Mouse (Mus musculus) macrophage (primary cell): ENCODE measurements around the gene Man2a1. TPM values are rescaled to one million over a fixed set of nuclear protein-coding genes. Genes with fewer than 3 reads are reported as not detected.

ENCODE experiments used
- H3K27ac ChIP-seq: fragments of 350-480 bp; formaldehyde crosslinking; 2 replicates; pipeline ENCODE4 v1.9.0; 2021
- H3K36me3 ChIP-seq: fragments of 350-480 bp; formaldehyde crosslinking; 2 replicates; pipeline ENCODE4 v1.9.0; 2021; ENCODE audit errors: inconsistent target
- H3K4me3 ChIP-seq: fragments of 350-480 bp; formaldehyde crosslinking; 2 replicates; pipeline ENCODE4 v1.9.0; 2021; ENCODE audit errors: inconsistent target
- H3K79me2 ChIP-seq: fragments of 350-480 bp; formaldehyde crosslinking; 2 replicates; pipeline ENCODE4 v1.9.0; 2021; ENCODE audit errors: inconsistent target
- WGBS: methylation state at CpG from one replicate; pipeline ENCODE4 v1.1.7; 2026; ENCODE audit warnings: inconsistent platforms; ENCODE audit not compliant: missing documents; 5-methylcytosine and 5-hydroxymethylcytosine counted together
- polyA plus RNA-seq: library from polyadenylated mRNA; stranded (reverse); fragments of 250-400 nt; gene quantifications from 3 replicates; pipeline ENCODE4 v1.2.4, GENCODE M21; 2018; ENCODE audit warnings: inconsistent platforms

Gene Man2a1
- polyA plus RNA-seq, 1 experiment from 2014 or later, result 83.0 TPM

DNA sequence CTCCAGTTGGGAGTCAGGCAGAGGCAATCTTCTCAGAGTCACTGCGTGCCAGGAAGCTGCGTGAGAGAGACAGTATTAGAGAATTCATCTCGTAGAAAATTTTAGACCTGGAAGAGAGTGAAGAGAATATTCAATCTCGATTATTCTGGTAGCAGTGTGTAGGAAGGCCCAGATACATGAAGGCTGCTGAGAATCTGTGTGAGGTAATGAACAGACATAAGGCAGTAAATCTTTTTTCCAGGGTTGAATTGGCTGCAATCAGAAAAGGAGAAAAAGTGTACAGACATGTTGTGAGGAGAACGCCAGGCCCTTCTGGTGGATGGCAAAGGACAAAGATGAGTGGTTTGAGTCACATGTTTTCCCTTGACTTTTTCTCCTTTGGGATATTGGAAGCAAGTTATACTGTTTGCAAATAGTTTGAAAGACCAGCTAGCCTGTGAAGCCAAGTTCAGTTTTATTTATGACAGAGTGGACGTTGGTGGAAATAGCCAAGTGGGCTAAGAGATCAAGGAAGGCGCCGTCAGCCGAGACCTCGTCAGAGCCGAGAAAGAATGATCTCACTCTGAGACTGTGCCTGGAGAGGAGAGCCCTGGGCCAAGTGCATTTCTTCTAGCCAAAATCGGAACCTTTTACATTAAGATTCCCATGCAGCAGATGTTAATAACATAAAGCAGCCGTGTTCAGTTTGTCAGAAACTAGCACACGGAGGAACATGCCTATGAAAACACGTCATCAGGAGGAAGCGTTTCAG lies 11.8 kb downstream of the Man2a1 start:
- H3K4me3 ChIP-seq, result no peak overlapping the region
- 97% methylated on average over 12 of the region's 16 CpGs for WGBS
- H3K36me3 ChIP-seq, result peaks cover 7% of the 10 kb centered on the region; the same call in 1 of the 2 replicates
- H3K79me2 ChIP-seq, result peaks cover 95% of the 10 kb centered on the region
- H3K27ac ChIP-seq, result no peak overlapping the region

DNA sequence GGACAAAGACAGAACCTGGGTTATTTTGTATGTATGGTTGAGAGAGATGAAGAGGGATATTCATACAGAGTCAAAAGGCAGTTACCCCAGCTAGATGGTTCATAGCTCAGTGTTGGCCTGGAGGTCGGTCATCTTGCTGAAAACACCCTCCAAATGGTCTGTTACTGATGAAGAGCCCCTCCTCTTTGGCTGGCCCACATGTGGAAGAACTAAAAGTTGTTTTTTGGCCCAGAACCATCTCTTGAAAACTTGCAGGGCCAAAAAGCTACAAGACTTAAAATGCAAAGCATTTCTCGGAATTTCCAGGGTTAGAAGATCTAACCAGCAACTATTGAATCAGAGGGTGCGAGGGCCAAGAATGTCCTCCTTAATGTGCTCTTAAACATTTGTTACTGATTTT lies 12.4 kb downstream of the Man2a1 start:
- H3K4me3 ChIP-seq, result no peak overlapping the region
- 98% methylated on average over 3 of the region's 3 CpGs for whole genome bisulfite sequencing
- H3K27ac ChIP-seq, result no peak overlapping the region
- H3K36me3 ChIP-seq, result peaks cover 7% of the 10 kb centered on the region; the same call in 1 of the 2 replicates
- H3K79me2 ChIP-seq, result peaks cover 95% of the 10 kb centered on the region

DNA sequence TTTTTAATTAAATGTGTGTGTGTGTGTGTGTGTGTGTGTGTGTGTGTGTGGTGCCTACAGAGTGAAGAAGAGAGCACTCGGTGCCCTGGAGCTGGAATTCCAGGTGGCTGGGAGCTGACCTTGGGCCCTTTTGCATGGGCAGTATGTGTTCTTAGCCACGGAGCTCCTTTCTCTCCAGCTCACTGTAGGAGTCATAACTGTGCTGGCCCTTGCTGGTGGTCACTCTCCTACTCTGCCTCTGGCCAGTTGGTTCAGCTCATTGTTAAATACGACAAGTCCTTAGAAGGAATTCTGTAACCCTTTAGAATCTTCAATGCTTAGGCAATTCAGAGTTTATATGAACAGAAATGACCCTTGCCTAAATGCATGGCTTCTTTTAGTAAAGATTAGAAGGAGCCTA lies 12.8 kb downstream of the Man2a1 start:
- no peak overlapping the region for H3K27ac ChIP-seq
- H3K4me3 ChIP-seq, result no peak overlapping the region
- peaks cover 7% of the 10 kb centered on the region; the same call in 1 of the 2 replicates for H3K36me3 ChIP-seq
- 98% methylated on average over 3 of the region's 3 CpGs for WGBS
- H3K79me2 ChIP-seq, result peaks cover 95% of the 10 kb centered on the region

DNA sequence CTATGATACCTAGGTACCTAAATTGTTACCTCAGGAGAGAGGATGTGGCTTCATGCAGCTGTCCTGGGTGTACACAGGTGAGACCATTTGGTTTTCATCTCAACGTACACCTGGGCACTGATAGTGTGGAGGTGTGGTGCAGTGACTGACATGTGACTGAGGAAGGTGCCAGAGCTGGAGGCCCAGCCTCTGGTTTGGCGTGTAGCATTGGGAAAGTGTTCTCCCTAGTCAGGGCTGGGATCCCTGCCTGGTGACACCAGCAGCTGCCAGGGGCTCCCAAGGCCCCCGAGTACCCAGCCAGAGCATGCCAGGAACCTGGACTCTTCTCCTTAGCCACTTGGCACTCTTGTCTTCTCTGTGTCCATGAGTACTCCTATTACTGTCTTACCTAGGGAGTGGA lies 14.3 kb downstream of the Man2a1 start:
- H3K79me2 ChIP-seq, result peaks cover 96% of the 10 kb centered on the region
- peaks cover 7% of the 10 kb centered on the region; the same call in 1 of the 2 replicates for H3K36me3 ChIP-seq
- H3K27ac ChIP-seq, result no peak overlapping the region
- no peak overlapping the region for H3K4me3 ChIP-seq
- 98% methylated on average over 3 of the region's 3 CpGs for WGBS

DNA sequence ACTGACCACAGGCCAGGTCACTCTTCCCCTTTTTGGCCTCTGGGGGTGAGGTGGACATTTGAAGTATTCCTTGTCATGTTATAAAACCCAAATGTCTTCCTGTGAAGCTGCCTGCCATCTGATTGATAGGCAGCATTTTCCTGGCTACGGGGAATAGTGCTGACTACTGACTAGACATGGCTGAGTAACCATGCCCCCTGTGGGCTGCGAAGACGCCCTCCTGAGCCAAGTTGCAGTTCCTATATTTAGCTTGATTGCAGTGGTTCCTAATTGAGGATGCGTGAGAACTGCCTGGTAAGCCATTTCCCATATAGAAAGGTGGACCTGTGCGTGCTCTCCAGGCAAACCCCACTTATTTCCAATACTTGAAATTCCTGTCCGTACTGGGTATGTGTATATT lies 14.9 kb downstream of the Man2a1 start:
- H3K27ac ChIP-seq, result peak overlapping the region; percentile 42
- WGBS, result 43% methylated on average over 6 of the region's 6 CpGs
- H3K36me3 ChIP-seq, result peaks cover 7% of the 10 kb centered on the region; the same call in 1 of the 2 replicates

DNA sequence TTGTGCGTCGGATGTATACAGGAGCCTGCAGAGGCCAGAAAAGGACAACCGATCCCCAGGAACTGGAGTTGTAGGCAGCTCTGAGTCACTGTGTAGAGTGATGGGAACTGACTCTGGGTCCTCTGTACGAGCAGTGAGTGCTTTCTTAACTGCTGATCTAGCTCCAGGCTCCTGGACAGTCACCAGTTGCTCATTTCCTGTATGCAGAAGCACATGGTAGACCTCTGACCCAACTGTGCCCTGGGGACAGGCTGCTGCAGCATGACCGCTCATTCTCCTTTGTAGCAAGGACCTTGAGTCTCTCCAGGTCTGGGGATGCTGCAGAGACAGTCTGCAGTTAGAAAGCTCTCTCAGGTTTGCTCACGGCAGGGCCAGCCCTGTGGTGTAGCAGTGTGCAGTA lies 15.7 kb downstream of the Man2a1 start:
- Histone ChIP-seq H3K79me2 (peaks cover 96% of the 10 kb centered on the region), H3K27ac (peak overlapping the region; percentile 42), H3K36me3 (peaks cover 7% of the 10 kb centered on the region; the same call in 1 of the 2 replicates), H3K4me3 (no peak overlapping the region)
- 69% methylated on average over 6 of the region's 6 CpGs for WGBS

More for the DNA sequence above, 14.9 kb downstream of the Man2a1 start:
- H3K4me3 ChIP-seq, result no peak overlapping the region
- peaks cover 96% of the 10 kb centered on the region for H3K79me2 ChIP-seq

DNA sequence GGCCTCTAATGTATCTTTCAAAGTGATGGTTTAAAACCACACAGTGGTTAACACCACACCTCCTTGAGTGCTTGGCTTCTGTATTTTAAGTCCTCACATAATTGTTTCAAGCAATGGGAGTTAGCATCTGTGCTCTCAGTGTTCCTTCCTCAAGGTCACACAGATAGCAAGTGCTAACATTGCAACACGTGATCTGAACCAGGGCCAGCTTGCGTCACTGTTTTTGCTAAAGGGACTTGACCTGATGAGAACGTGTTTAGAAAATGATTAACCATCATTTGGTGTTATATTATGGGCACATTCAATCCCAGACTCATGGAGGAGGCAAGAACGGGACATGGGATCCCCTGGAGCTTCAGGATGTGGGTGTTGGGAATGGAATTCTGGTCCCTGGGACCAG lies 17.3 kb downstream of the Man2a1 start:
- Histone ChIP-seq H3K79me2 (peaks cover 94% of the 10 kb centered on the region), H3K4me3 (no peak overlapping the region), H3K27ac (0 out of 2 replicates have a peak overlapping the region, but pooled peaks have one; percentile 17), H3K36me3 (no peaks in the 10 kb centered on the region; the same call in 1 of the 2 replicates)
- WGBS, result 34% methylated on average over 4 of the region's 4 CpGs

DNA sequence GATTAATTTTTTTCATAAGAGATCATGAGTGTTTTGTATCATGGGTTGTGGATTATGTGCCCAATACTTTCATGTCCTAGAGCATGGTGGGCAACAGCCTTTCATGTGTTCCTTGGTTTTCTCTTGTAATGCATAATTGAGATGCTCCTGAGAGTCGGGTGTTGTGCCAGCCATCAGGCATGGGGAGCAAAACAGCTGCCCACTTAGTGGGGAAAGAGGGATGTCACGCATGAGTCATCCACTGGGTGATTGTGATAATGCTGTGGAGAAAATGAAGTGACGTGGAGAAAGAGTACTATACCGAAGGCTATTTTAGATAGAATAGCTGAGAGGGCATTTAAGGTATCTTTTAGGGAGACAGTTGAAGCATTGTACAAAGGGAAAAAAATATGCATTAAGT lies 18.5 kb downstream of the Man2a1 start:
- no peaks in the 10 kb centered on the region for H3K36me3 ChIP-seq
- H3K27ac ChIP-seq, result no peak overlapping the region
- no peak overlapping the region for H3K4me3 ChIP-seq
- 84% methylated on average over 4 of the region's 4 CpGs for WGBS
- peaks cover 94% of the 10 kb centered on the region for H3K79me2 ChIP-seq

DNA sequence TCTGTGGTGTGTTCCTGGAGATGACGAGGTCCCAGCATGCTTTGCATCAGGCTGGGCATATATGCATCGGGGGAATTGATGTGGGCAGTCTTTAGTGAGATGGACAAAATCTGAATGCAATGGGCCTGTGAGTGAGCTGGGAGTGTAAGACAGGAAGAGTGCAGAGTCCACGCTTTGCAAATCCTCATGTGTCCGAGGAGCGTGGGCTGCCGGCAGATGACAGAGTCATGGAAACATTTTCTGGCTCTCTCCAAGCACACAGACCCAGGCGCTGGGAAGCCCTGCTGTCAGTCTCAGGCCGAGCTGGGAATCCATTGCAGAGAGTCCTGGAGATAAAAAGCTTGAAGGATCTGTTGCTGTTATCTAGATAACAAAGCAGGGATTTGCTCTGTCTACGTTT lies 19.6 kb downstream of the Man2a1 start:
- 92% methylated on average over 9 of the region's 9 CpGs for WGBS
- Histone ChIP-seq H3K36me3 (peaks cover 11% of the 10 kb centered on the region; the same call in 1 of the 2 replicates), H3K79me2 (peaks cover 89% of the 10 kb centered on the region), H3K27ac (no peak overlapping the region), H3K4me3 (no peak overlapping the region)

DNA sequence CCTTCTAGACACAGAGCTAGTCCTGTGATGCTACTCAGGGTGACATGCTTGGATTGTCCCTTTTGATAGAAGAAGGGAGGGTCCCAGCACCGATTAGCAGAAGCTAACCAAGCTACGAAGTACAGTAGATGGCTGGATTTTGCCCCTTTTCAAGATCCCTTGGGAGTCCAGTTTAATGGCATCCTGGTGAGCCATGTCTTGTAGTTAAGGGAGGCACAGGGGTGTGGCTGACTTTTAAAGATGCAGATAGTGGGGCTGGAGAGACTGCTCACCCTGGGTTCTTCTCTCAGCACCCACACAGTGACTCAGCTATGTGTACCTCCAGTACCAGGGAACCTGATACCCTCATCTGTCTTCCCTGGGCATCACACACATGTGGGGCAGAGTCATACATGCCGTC lies 20.1 kb downstream of the Man2a1 start:
- H3K27ac ChIP-seq, result no peak overlapping the region

DNA sequence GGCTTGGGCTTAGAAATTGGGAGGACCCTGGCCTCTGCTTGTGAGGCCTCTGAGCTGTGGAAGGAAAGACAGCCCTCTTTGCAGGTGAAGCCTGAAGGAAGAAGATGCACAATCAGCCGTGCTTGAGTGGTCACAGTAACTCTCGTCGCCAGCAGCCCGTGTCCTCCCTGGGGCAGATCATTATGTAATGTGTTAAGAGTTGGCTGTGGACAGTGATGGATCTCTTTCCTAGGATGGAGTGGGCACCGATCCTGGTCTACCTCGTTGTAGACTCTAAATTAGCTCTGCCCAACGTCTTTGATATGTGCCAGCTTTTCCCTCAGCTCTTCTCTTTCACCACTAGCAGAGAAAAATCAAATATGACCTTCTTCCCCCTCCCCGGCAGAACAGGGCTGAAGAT lies 20.7 kb downstream of the Man2a1 start:
- 91% methylated on average over 5 of the region's 8 CpGs for WGBS
- Histone ChIP-seq H3K27ac (no peak overlapping the region), H3K36me3 (peaks cover 21% of the 10 kb centered on the region), H3K4me3 (no peak overlapping the region), H3K79me2 (peaks cover 81% of the 10 kb centered on the region)

More for the DNA sequence above, 20.1 kb downstream of the Man2a1 start:
- H3K36me3 ChIP-seq, result peaks cover 15% of the 10 kb centered on the region; the same call in 1 of the 2 replicates
- H3K4me3 ChIP-seq, result no peak overlapping the region
- peaks cover 84% of the 10 kb centered on the region for H3K79me2 ChIP-seq
- 97% methylated on average over 3 of the region's 3 CpGs for WGBS

DNA sequence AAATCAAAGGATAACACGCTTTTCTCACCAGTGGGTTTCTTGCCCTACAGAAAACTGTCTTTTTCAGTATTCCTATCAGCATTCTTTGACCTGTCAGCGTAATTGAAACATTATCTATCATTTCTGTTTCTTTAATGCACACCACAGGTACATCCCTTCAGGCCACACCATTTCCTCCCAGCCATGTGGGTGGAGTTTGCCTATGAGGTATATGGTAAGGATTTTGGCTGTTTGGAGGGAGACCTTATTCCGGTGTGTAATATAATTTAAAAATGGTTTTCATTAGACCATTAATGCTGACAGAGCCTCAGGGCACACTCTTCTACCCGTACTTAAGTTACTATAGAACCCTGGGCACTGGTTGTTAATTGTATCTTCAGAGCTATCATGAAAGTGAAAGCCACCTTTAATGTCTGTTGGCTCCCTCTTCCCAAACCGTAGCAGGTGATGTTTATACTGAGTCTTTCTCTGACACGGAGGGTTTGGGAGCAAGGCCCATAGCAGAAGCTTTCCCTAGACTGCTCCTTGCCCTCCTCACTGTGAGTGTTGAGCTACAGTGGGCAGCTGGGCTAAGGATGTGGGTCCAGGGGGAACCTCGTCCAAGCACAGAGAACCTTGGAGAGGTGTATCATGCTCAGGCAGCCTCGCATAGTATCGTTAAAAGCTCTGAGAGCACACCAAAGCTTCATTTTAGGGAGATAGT lies 21.3 kb downstream of the Man2a1 start:
- Histone ChIP-seq H3K79me2 (peaks cover 76% of the 10 kb centered on the region), H3K36me3 (peaks cover 27% of the 10 kb centered on the region), H3K4me3 (peak overlapping the region; percentile 23; the same call in 1 of the 2 replicates), H3K27ac (peak overlapping the region; percentile 75)
- 52% methylated on average over 9 of the region's 9 CpGs for WGBS

DNA sequence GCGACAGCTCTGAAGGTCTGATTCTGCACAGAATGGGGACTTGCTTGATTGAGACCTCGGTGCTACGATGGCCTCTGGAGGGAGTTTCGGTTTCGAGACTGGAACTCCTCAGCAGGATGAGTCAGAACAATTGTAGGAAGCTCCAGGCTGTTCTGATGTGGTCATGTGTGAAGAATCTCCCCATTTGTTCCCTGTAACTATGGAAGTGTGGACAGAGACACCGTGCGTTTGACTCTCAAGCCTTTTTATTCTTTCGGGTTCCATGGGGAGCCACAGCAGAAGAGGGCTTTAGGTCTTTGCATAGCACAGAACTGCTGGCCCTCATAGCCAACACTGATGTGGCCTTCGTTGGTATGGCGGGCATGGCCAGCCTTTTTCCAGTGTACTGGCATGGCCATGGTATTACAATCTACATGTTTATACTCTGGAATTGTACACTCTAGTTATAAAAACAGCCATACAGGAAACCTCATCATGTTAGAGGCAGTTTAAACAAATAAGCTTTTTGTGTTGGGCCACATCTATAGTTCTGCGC lies 21.9 kb downstream of the Man2a1 start:
- H3K79me2 ChIP-seq, result peaks cover 70% of the 10 kb centered on the region
- peaks cover 33% of the 10 kb centered on the region for H3K36me3 ChIP-seq
- H3K4me3 ChIP-seq, result peak overlapping the region; percentile 23; the same call in 1 of the 2 replicates
- peak overlapping the region; percentile 75 for H3K27ac ChIP-seq
- WGBS, result 46% methylated on average over 11 of the region's 11 CpGs

DNA sequence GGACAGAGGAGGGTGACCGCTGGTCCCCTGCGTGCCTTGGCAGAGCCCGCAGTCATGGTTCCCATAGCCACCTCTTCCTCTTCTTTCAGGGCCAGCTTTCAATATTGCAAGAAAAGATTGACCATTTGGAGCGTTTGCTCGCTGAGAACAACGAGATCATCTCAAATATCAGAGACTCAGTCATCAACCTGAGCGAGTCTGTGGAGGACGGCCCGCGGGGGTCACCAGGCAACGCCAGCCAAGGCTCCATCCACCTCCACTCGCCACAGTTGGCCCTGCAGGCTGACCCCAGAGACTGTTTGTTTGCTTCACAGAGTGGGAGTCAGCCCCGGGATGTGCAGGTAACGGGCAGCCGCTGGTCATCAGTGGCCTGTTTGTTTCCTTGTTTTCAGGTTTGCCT lies 23.9 kb downstream of the Man2a1 start:
- Histone ChIP-seq H3K27ac (no peak overlapping the region), H3K4me3 (no peak overlapping the region), H3K36me3 (peaks cover 43% of the 10 kb centered on the region), H3K79me2 (peaks cover 50% of the 10 kb centered on the region)
- 98% methylated on average over 13 of the region's 15 CpGs for WGBS

DNA sequence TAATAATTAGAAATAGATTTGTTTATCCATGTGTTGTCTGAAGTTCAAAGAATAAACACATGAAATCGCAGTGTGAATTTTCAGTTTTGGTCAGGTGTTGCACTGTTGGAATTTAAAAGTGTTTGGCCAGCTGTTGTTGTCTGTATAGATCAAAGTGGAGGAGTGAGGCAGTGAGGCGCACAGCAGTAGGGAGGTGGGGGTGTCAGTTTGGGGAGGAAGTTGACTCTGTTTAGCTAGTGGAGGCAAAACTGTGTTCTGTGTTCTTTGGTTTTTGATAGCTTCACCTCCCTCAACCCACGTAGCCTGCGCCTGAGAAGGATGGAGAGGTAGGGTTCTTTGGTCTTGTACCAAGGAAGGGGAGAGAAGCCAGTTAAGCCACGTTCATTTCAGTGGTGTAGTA lies 28.3 kb downstream of the Man2a1 start:
- no peak overlapping the region for H3K27ac ChIP-seq
- 100% methylated on average over 5 of the region's 5 CpGs for WGBS
- peaks cover 9% of the 10 kb centered on the region for H3K79me2 ChIP-seq
- H3K4me3 ChIP-seq, result no peak overlapping the region
- peaks cover 60% of the 10 kb centered on the region for H3K36me3 ChIP-seq
